Mouse (Mus musculus) layer of hippocampus, postnatal 36 days (tissue): ENCODE measurements around the gene Fads1. TPM values are rescaled to one million over a fixed set of nuclear protein-coding genes. Genes with fewer than 3 reads are reported as not detected.

Source experiments
- DNase-seq, 2 experiments: peaks; one replicate each; pipeline ENCODE4 v3.0.0; 2022
- total RNA-seq, 2 experiments: library from RNA; stranded (reverse); gene quantifications; 2 replicates each; pipeline ENCODE4 v1.2.3; 2021

Fads1 gene
- total RNA-seq, 2 experiments from 2014 or later: 180 to 187 TPM

DNA sequence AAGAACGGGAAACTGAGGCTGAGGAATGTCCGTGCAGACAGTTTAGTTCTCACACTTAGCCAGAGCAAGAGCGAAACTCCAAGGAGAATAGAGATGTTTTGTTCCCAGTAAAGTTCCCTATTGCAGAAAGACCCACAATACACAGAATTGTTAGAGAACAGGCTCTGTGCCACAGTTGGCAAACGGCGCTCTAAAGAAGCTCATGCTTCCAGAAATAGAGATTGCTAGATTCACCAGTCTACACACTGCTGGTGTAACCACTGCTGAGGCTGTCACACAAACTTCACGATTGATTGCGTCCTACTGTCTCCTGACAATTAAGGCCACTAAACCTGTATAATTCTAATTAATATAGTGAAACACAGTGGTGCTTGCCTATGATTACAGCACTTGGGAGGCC, 1.5 kb upstream of the Fads1 start:
- peak in 1 of 2 experiments; percentile 58 for DNase-seq

DNA sequence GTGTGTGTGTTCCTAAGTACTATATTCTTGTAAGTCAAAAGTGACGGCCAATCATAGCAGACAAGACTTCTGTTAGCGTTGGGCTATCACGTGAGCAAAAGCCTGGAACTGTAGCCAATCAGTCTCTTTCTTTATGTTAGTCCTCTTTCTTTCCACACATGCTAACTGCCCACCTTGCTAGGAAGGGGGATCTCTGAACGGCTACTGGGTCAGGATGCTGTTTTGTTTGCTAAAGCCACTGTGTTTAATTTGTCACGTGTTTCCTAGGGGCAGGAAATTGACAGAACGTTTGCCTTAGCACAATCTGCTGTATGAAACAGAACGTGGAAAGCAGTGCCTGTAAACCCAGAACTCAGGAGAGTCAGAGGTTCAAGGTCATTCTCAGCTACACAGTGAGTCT, 546 bp upstream of the Fads1 start:
- DNase-seq: no peak

DNA sequence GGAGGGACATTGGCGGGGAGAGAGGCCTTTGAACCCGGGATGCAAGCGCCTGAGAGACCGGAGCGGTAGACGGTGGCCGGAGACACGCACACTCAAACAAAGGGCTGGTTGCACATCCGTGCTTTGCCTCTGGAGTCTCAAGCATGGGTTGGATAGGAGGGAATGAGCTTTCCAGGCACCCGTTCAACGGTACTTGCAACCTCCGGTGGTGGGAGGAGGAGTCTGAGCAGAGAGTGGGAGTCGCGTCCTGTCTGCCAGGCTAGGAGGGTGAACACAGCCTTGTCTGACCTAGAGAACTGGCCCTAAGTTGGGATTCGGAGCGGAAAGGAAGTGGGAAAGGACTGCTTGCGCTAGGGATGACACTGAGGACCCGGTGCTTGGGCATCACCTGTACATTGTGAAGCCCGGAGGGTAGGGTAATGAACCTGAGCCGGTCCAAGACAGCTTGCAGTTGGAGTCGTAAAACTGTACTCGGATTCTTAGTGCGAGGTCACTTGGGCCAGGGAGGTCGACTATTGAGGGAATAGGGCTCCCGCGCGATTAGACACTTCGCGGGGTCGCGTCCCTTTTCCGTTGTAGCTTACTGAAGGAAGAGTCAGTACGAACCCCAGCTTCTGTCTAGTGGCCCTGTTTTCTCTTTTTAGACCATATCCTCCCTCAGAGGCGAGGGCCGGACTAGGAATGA, 753 bp downstream of the Fads1 start:
- DNase-seq: peak; percentile 72 to 77

DNA sequence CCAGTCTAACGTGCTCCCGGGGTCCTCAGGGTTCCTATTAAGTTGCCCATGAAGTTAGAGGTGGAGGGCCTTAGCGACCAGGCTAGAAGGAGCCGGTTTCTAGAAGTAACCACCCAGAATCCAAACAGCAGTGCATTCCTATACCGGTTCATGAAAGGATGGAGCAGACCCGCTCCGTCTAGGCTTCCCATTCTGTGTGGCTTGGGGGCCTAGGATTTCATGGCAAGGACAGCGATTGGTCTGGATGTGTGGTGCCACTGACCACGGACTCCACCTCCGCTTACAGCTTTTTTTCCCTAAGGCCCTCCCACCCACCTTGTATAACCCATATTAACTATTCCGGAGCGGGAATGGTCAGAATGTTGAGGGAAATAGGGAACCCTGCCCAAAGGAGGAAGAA, 1.4 kb downstream of the Fads1 start:
- no peak for DNase-seq

DNA sequence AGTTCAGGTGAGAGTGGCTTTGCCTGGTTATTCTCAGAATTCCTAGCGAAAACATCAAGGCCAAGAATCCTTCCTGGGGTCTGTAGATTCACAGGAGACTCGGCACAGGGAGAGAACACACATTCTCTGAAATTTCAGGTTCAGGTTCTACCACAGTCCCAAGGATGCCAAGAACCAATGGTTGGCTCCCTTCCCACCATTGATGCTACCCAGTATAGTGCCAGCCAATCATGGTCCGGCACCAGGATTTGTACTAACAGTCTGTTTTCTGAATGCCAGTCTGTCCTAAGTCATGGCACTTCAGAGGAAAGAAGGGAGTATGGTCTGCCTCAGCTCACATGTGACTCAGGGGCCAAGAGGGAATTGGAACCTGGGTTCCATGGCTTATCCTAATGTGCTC, 3.2 kb downstream of the Fads1 start:
- no peak for DNase-seq

DNA sequence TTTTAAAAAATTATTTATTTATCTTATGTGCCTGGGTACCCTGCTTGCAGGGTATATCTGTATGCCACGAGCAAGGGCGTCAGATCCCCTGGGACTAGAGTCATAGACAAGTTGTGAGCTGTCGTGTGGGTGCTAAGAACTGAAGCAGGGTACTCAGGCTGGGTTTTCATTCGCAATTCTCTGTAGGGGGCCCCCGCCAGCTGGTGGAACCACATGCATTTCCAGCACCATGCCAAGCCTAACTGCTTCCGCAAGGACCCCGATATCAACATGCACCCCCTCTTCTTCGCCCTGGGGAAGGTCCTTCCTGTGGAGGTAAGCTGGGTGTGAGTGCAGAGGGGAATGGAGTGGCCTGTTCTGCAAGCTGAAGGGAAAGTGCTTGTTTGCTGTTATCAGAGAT, 3.9 kb downstream of the Fads1 start:
- no peak for DNase-seq

DNA sequence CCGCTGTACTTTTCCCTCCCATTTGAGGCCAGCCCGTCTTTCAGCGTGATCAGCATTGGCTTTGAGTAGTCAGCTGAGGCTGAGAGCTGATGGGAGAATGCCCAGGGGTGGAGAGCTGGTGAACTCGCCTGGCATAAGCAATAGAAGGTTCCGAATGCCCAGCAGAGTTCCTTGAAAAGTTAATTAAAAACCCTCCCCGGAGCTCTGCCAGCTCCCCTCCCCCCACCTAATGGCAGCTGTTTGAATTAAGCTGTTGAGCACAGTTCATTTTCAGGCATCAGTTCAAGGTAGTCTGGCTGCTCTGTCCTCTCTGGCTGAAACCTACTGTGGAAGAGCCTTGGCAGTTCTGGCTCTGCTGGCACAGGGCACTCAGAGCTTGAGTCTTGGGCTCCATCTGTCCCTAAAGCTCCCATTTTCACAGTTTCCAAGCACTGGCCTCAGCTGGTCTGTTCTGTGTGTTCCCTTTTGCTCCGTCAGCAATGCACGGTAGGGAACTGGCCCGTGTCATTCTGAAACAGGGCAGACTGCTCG, 5.7 kb downstream of the Fads1 start:
- peak; percentile 75 to 76 for DNase-seq

DNA sequence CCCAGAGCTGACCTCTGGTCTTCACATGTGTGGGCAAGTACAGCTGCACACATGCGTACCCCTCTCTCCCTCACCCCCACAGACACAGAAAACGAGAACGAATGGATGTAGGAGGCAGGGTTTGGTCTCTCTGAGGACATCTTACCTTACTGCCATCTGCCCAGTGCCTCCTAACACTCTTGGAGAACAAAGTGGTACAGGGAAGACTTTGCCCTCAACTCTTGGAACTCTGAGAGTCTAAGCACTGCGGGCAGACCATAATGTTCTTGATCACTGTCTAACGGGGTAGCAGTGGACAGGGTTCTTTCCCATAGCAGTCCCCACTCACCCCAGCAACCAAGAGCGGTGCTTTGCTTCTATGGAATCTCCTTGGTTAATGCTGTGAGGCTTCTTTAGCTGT, 6.3 kb downstream of the Fads1 start:
- no peak for DNase-seq

DNA sequence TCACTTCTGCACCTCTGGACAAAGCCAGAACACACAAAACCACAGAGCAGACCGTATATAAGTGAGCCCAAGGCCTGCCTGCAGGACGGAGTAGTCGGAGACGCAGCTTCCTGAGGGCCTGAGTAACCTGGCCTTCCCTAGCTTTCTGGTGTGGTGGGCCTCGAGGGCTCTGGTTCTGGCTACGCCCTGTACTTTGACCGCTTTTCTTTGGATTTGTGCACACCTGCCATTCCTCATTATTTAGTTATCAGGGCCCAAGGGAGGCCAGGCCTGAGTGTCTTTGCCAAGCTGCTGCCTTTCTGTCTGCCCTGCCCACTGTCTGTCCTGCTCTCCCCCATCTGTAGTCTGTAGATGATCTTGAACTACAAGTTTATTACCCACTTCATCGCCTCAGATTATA, 7.3 kb downstream of the Fads1 start:
- no peak for DNase-seq

DNA sequence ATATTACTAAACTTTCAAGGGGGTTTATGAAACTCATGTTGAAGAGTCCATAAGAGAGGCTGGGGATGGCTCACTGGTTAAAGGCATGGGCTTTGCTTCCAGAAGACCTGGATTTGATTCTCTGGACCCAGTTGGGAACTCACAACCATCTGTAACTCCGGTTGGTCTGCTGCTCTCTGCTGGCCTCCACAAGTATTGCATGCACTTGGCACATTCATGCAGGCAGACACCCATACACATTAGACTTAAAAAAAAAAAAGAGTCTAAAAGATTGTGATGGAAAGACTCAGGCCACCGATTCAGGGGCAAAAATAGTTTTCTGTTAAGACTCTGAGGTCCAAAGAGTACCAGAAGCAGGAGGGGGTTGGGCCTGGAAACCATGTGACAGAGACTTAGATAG, 8.1 kb downstream of the Fads1 start:
- DNase-seq: peak; percentile 61 to 72

DNA sequence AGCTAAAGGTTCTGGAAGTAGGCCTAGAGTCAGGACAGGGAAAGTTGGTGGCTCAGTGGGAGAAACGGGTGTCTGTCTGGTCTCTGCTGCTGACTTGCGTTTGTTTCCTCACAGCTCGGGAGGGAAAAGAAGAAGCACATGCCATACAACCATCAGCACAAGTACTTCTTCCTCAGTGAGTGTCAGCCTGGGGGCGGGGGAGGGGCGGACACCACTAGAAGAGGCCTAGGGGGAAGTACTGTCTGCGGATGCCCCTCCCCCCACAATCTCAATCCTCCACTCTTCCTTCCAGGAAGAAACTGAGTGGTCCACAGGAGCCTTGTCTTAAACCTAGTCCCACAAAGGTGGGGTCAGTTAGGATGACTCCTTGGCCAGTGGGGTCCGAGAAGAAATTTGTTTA, 8.6 kb downstream of the Fads1 start:
- DNase-seq: no peak

DNA sequence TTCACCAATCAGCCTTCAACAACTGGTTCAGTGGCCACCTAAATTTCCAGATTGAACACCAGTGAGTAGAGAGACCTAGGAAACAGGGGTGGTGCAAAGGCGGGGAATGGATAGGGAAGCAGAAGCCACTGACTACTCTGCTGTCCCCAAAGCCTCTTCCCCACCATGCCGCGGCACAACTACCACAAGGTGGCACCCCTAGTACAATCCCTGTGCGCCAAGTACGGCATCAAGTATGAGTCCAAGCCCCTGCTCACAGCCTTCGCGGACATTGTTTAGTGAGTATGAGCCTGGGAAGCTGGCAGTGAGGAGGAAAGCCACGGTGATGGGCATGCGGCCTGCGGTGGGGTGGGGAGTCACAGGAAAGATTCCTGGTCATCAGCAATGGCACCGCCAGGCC, 11.6 kb downstream of the Fads1 start:
- no peak for DNase-seq

DNA sequence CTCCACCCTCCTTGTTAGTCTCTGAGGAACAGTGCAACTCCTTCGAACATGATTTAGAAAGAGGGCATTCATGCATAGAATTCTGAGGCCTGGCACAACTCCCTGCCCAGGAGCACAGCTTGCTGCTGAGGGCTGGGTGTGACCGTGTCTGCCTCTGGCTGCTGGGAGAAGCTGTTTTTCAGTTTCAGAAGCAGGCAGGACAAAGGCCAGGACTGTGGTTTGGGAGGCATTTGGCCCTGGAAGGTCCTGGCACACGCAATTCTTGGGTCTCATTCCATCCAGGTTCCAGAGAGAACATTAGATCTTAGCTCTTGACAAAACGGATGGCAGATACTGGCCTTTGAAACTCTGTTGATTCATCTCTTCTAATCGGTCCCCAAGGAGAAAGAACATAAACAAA, 12.6 kb downstream of the Fads1 start:
- no peak for DNase-seq

DNA sequence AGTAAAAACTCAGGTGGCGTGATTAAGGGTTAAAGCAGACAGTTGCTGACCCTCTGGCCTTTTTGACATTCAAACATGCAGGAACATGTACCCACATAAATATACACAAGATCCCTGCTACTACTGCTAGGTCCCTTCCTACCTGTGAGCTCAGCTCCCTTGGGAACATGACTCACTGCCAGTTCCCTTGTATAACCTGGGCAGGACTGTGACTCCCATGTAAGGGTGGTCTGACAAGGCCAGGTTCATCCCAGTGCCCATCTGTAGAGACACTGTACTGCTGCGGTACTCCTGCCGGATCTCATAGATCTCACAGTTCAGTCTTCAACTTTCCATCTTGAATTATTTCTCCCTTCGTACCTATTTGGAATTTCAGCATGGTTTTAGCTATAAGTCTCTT, 14.4 kb downstream of the Fads1 start:
- DNase-seq: no peak

DNA sequence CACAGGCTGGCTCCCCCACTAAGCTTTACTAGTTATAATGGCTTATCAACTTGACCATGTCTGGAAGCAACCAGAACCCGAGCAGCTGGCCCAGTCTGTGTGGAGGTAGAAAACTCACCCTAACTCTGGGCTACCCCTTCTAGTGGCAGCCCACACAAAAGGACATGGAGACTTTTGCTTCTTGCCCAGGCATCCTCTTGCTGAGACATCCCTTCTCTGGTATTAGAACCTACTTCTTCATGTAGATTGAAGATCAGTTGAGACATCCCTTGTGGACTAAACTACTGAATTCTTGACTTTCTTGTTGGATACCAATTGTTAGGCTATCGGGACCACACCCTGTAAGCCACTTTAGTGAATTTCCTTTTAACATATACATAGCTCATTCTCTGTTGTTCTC, 15.6 kb downstream of the Fads1 start:
- no peak for DNase-seq

DNA sequence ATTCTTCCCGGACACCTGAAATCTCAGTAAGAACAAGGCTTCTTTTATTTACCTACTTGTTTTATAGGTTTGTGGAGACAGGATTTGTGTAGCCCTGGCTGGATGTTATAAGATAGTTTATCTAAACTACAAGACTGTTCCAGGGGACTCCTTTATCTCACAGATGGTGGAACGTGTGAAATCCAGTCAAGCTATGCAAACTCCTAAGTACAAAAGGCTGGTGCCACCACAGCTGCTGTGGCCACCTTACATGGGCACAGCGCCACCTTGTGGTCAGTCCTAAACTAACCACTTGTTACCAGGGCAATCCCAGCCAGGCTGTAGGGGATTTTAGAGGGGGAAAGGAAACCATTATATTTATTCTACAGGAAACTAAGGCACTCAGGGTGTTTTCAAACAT, 16.0 kb downstream of the Fads1 start:
- peak; percentile 67 to 76 for DNase-seq

DNA sequence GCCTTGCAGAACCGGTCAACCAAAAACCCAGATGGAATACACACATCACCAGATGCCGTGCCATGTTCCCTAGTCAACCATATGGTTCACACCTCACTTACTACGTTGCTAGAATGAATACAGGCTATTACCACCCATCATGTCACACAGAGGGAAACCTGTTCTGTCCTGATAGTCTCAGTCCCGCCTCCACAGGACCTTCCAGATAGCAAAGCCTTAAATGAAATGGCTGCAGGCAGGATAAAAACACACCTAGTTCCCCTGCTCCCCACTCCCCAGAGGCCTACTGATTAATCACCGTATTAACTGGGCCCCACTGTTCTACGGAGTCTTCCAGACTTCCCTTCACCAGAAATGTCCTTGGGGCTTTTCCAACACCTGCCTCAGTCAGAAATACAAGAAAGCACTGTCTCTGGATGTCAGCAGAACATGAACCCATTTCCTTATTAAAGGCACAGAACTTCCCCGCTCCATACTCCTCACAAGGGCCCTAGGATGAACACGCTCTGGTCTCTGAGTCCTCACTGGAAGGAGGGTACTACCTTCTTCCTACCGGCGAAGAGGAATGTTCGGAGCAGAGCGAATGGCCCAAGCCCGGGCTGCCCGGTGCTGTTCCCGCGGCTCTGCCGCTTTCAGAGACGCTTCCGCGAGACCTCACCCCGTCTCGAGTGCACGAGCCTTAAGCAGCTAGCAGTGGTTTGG, 20.6 kb downstream of the Fads1 start:
- DNase-seq: no peak

DNA sequence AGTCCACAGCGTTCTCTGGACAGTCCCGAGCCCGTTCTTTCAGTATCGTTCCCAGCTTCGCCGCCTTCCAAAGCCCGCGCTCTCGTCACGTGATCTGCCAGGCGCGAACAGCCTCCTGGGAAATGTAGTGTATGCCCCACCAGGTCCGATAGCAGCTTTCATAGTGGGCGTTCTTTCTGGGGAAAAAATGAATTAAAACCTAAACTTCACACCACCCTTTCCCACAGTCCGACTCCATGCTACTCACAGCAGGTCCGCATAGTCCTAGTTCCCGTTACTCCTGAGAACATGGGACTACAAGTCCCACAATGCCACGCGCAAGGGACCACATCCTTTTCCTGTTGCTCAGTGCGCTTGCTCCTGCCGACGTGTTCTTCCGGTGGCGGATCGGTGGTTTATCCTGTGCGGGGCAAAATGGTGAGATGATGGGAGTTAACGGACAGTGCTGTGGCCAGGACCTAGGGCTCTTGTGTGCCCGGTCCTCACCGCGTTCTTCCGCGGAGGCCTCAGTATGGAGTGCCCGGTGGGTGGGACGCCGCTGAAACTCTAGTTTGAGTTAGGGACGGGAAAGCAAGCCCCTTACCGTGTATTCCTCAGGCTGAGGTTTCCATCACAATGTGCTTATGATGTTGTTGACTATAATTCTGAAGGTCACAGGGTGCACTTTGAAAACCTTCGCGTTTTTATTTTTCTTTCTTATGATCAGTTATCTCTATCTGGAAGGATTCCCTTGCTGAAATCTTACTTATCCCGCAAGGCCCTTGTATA, 21.3 kb downstream of the Fads1 start, which contains the start of the genes Tmem258 and Fen1:
Gene Tmem258 (plus strand): TSS at position 167 of the 768 bp plus-strand sequence.
Gene Fen1 (minus strand): TSS at position 322 of the 768 bp plus-strand sequence.
- DNase-seq: peak; percentile 91 to 92

DNA sequence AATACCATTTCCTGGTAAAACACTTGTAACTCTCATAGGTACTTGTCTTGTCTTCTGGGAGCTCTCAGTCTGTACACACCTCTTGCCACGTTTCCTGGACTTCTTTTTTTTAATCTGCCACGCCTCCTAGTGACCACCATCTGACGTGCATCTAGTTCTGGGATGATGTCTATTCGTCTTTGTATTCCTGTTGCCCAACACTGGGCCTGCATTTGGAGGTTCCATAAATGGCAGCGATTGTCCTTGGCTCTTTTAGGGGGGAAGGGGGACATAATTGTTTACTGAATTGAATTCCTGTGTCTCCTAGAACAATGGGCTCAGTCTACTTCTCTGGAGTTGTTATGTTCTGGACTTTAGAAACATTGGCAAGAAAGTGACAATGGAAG, 21.9 kb downstream of the Fads1 start:
- DNase-seq: peak in 1 of 2 experiments; percentile 42

DNA sequence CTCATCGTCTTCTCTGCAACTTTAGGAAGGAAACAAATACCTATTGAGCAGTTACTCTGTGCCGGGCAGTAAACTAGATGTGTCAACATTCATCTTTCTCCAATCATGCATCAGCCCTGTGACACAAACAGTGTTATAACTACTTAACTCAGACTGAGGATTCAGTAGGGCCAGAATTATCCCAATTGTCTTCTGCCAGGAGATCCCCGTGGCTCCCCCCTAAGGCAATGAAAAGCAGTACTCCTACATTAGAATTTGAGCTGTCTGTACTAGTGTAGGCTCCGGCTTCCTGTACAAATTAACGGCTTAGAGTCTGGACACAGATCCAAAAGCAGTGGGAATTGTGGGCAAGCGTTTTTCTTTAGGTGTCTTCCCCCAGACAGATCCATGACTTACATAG, 22.4 kb downstream of the Fads1 start:
- no peak for DNase-seq

DNA sequence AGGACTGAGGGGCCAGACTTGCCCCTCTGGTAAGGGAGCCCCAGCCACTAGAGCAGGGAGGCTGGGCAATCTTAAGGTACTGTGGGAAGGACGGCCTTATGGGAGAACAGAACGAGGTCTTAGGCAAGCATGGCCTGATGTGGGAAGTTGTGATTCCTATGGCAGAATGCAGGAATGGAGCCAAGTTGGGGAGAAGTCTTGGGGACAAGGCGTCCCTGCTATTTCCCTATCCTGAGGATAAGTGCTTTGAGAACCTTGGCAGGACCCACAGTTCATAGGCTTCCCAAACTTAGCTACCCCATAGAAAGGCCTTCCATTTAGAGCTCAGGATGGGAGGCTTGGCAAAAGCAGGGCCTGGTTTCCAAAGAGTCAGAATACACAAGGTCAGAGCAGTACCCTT, 26.2 kb downstream of the Fads1 start:
- DNase-seq: no peak

DNA sequence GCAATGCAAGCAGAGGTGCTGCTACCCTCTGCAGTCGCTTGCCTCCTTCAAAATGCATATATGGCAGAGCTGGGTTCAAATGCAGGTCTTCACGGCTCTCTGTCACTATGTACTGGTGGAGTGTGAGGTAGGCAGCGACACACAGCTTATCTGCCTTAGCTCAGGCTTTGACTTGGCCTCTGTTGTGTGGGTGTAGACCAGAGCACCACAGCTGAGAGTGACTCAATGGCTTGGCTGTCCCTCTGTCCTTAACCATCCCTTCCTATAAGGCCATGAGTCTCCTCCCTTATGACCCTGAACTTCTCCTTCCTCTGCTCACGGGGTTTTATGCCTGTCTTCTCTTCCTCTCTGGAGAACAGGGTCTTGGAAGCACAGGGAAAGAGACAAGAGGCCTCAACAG, 28.2 kb downstream of the Fads1 start:
- DNase-seq: no peak

DNA sequence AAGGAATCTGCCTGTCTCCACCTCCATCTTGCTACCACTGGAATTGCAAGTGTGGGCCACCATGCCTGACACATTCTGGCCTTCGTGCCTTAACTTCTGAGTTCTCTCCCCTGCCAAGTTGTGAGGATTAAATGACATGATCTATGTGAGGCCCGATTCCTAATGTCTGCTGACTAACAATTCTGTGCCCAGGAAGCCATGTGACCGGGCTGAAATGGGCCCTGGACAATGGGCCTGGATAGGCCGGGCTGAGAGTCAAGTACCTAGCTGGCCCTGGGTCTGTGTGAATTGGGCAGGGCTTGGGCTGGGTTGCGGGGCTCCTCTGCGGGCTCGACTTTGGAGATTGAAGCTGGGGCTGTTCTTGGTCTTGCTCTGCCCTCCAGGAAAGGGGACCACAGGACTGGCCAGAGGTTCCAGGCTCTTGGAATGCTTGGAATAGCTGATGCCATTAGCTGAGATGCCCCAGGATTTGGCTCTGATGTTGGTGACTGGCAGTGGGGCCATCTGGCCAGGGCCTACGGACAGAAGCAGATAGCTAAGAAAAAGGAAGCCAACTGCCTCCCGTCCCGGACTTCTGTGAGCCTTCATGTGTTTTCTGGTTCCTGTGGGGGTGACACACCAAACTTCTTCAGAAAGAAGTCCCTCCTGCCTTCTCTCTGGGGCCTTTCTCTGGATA, 31.2 kb downstream of the Fads1 start:
- DNase-seq: no peak
